Comparison of ENCODE assay signal across 23 mouse cellular contexts in the genomic region with DNA sequence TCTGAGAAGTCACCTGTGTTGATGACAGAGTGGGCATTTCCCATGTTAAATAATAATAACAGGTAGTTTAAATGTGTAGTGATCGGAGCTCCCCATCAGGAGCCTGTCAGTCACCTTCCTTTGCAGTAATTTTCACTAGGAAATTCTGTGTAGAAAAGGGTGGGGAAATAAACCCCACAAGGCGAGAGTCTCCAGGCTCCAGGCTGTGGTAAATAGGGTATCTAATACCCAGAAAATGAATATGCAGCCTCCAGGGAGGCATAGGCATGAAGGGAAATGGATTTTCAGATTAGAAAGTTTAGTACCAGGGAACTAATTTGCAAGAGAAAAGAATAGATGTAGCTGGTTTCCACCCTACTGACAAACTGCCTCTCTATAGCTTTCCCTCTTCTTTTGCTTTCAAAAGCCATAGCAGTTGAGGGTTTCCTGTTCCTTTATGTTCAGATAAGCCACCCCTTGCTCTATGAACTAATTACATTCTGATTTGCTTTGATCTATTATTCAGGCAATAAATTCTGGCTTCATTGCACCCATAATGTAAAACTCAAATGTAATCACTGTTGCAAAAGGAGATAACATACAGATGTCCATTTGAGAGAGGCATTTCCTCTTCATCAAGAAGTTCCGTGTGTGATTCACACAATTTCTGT.
DNase-seq lines count a peak whose midpoint lies in the region; ATAC-seq and TF ChIP-seq lines count a peak whose summit lies in the region.
"Had no signal": no experiment of that assay in that cellular context is flagged by ENCODE, and none has a peak within 500 bp of the region (broad histone marks: within the 10 kb centered on the region; RNA-seq: fewer than 3 reads in every experiment).

No protein-coding gene starts in this region.

- H3K9me3 ChIP-seq in kidney, embryonic 15.5 days (replicated peaks) = no peaks in the 10 kb centered on the region
- H3K9me3 ChIP-seq in stomach, embryonic 16.5 days (replicated peaks; ENCODE audit: control insufficient read depth, low read length) = no peaks in the 10 kb centered on the region
- no peaks in the 10 kb centered on the region for H3K9me3 ChIP-seq in stomach, postnatal 0 days (ENCODE audit: control insufficient read depth, low read length)
- no peaks in the 10 kb centered on the region for H3K9me3 ChIP-seq in intestine, postnatal 0 days (ENCODE audit: control insufficient read depth)
- H3K9me3 ChIP-seq: forebrain, embryonic 12.5 days; heart, embryonic 12.5 days; hindbrain, embryonic 10.5 days; neural tube, embryonic 13.5 days had no signal

- no peaks in the 10 kb centered on the region for H3K27me3 ChIP-seq in kidney, embryonic 15.5 days
- no peaks in the 10 kb centered on the region for H3K27me3 ChIP-seq in stomach, embryonic 16.5 days (ENCODE audit: control insufficient read depth, insufficient read depth, low read length)
- H3K27me3 ChIP-seq in stomach, postnatal 0 days (ENCODE audit: control insufficient read depth, insufficient read depth, low read length) = no peaks in the 10 kb centered on the region
- no peaks in the 10 kb centered on the region for H3K27me3 ChIP-seq in intestine, postnatal 0 days (replicated peaks; ENCODE audit: control insufficient read depth, insufficient read depth, low read length)
- H3K27me3 ChIP-seq: forebrain, embryonic 12.5 days; heart, embryonic 12.5 days; neural tube, embryonic 13.5 days had no signal

- 0 out of 2 replicates have a peak overlapping the region, but pooled peaks have one; percentile 16 for H3K27ac ChIP-seq in kidney, embryonic 15.5 days
- peak overlapping the region; percentile 2; the same call in 1 of the 2 replicates for H3K27ac ChIP-seq in stomach, embryonic 16.5 days (ENCODE audit: low read length)
- H3K27ac ChIP-seq in stomach, postnatal 0 days (replicated peaks) = no peak overlapping the region
- no peak overlapping the region for H3K27ac ChIP-seq in intestine, postnatal 0 days (ENCODE audit: low read depth, low read length)
- H3K27ac ChIP-seq: forebrain, embryonic 12.5 days; hindbrain, embryonic 10.5 days; neural tube, embryonic 13.5 days had no signal

- ATAC-seq in kidney, embryonic 15.5 days (replicated peaks; ENCODE audit: low FRiP score) = no peak
- no peak for ATAC-seq in stomach, embryonic 16.5 days (ENCODE audit: insufficient read depth, low FRiP score)
- ATAC-seq in stomach, postnatal 0 days (ENCODE audit: low FRiP score, low TSS enrichment) = no peak
- peak; percentile 63 for ATAC-seq in intestine, postnatal 0 days

- H3K4me1 ChIP-seq in kidney, embryonic 15.5 days = peaks cover 7% of the 10 kb centered on the region; the same call in 1 of the 2 replicates
- H3K4me1 ChIP-seq in stomach, embryonic 16.5 days (ENCODE audit: control insufficient read depth, insufficient read depth, low read length) = no peaks in the 10 kb centered on the region
- H3K4me1 ChIP-seq in stomach, postnatal 0 days (replicated peaks; ENCODE audit: control insufficient read depth, insufficient read depth) = no peaks in the 10 kb centered on the region
- no peaks in the 10 kb centered on the region for H3K4me1 ChIP-seq in intestine, postnatal 0 days (replicated peaks; ENCODE audit: control insufficient read depth, insufficient read depth, low read length)
- H3K4me1 ChIP-seq: heart, embryonic 12.5 days had no signal

- DNase-seq in kidney, postnatal 4 days = no peak
- DNase-seq in stomach, postnatal 0 days (ENCODE audit: low spot score) = no peak
- no peak for DNase-seq in thymus, adult 18-20 months
- no peak for DNase-seq in right cerebral cortex, adult 18-20 months
- DNase-seq: adrenal gland, adult 2 months; cerebellum, adult 11-12 months; cerebellum, postnatal 10 days; gastrocnemius, postnatal 10 days; heart, adult 18-20 months; heart, postnatal 10 days; kidney, postnatal 14 days; layer of hippocampus, postnatal 36 days; lung, postnatal 4 days; retina, postnatal 1 day; thymus, adult 2 months had no signal

- TF ChIP-seq EP300 in stomach, postnatal 0 days (optimal IDR thresholded peaks at IDR 0.05) = no peak

- 54% methylated on average over 3 of the region's 3 CpGs for WGBS in kidney, embryonic 15.5 days
- WGBS in stomach, embryonic 16.5 days = 62% methylated on average over 3 of the region's 3 CpGs
- WGBS in stomach, postnatal 0 days = 62% methylated on average over 3 of the region's 3 CpGs
- 36% methylated on average over 3 of the region's 3 CpGs for WGBS in intestine, postnatal 0 days

- no peak overlapping the region for H3K4me2 ChIP-seq in kidney, embryonic 15.5 days
- no peak overlapping the region for H3K4me2 ChIP-seq in stomach, embryonic 16.5 days (ENCODE audit: low read depth, low read length)
- no peak overlapping the region for H3K4me2 ChIP-seq in stomach, postnatal 0 days (replicated peaks; ENCODE audit: low read depth)
- peak overlapping the region; percentile 13; the same call in 1 of the 2 replicates for H3K4me2 ChIP-seq in intestine, postnatal 0 days (replicated peaks; ENCODE audit: low read depth)
- H3K4me2 ChIP-seq: forebrain, embryonic 12.5 days; heart, embryonic 12.5 days; neural tube, embryonic 13.5 days had no signal

- no peak for TF ChIP-seq CTCF in stomach, postnatal 0 days (IDR thresholded peaks at IDR 0.05; ENCODE audit: low read depth)
- no peak for TF ChIP-seq CTCF in intestine, postnatal 0 days (IDR thresholded peaks at IDR 0.05; ENCODE audit: low read depth)

- H3K36me3 ChIP-seq in kidney, embryonic 15.5 days = no peaks in the 10 kb centered on the region
- H3K36me3 ChIP-seq in stomach, embryonic 16.5 days (ENCODE audit: control insufficient read depth, insufficient read depth, low read length) = no peaks in the 10 kb centered on the region
- no peaks in the 10 kb centered on the region for H3K36me3 ChIP-seq in stomach, postnatal 0 days (ENCODE audit: control insufficient read depth, insufficient read depth, low read length)
- H3K36me3 ChIP-seq in intestine, postnatal 0 days (ENCODE audit: control insufficient read depth, insufficient read depth) = no peaks in the 10 kb centered on the region
- H3K36me3 ChIP-seq: forebrain, embryonic 12.5 days; heart, embryonic 12.5 days; hindbrain, embryonic 10.5 days; neural tube, embryonic 13.5 days had no signal

- H3K9ac ChIP-seq in kidney, embryonic 15.5 days = no peak overlapping the region
- H3K9ac ChIP-seq in stomach, embryonic 16.5 days (ENCODE audit: low read length) = no peak overlapping the region
- H3K9ac ChIP-seq in stomach, postnatal 0 days (ENCODE audit: low read length) = no peak overlapping the region
- no peak overlapping the region for H3K9ac ChIP-seq in intestine, postnatal 0 days (ENCODE audit: low read depth, low read length)
- H3K9ac ChIP-seq: forebrain, embryonic 12.5 days; heart, embryonic 12.5 days; neural tube, embryonic 13.5 days had no signal

- no peak overlapping the region for H3K4me3 ChIP-seq in kidney, embryonic 15.5 days (replicated peaks)
- H3K4me3 ChIP-seq in stomach, embryonic 16.5 days (replicated peaks; ENCODE audit: low read length) = no peak overlapping the region
- H3K4me3 ChIP-seq in stomach, postnatal 0 days (ENCODE audit: low read depth, low read length) = no peak overlapping the region
- H3K4me3 ChIP-seq in intestine, postnatal 0 days (ENCODE audit: low read depth, low read length) = no peak overlapping the region
- H3K4me3 ChIP-seq: forebrain, embryonic 12.5 days; heart, embryonic 12.5 days; hindbrain, embryonic 10.5 days; myocyte; neural tube, embryonic 13.5 days had no signal

Comparison
In these comparisons a context has a peak if more than half of its experiments do, and no peak if none do; other contexts are left out.
1. H3K27ac ChIP-seq: peak in kidney, embryonic 15.5 days (single experiment) and stomach, embryonic 16.5 days (single experiment); none in stomach, postnatal 0 days (single experiment) and intestine, postnatal 0 days (single experiment).